Mouse (Mus musculus): ENCODE measurements at regions not wholly inside any gene's neighbourhood (a gene's known extent, or its start where the extent isn't known, plus 50 kb on each side); places are given as distances from the start of the nearest gene placed in this dataset.

- Histone ChIP-seq H3K4me3 (ENCODE audit: control insufficient read depth in 1 of 2, insufficient read depth in 1 of 2, low read depth in 2 of 2, low read length in 2 of 2) (no peak overlapping the region), H3K27me3 (ENCODE audit: control insufficient read depth in 1 of 2, insufficient read depth in 2 of 2, low read length in 2 of 2) (no peaks in the 10 kb centered on the region), H3K4me1 (ENCODE audit: control insufficient read depth in 1 of 2, insufficient read depth in 2 of 2, low read length in 2 of 2) (no peaks in the 10 kb centered on the region), H3K27ac (ENCODE audit: control insufficient read depth, low read depth, low read length) (no peak overlapping the region), H3K36me3 (ENCODE audit: control insufficient read depth in 1 of 2, insufficient read depth in 2 of 2, low read length in 2 of 2) (no peaks in the 10 kb centered on the region), H3K9me3 (replicated peaks; ENCODE audit: insufficient read depth, low read length) (no peaks in the 10 kb centered on the region), H3K79me2 (ENCODE audit: control insufficient read depth, insufficient read depth, low read length, poor library complexity) (no peaks in the 10 kb centered on the region), H3K9ac (ENCODE audit: control insufficient read depth, low read depth, low read length, poor library complexity, severe bottlenecking) (no peak overlapping the region)
- no peak for DNase-seq (ENCODE audit: low read depth, low spot score)
- TF ChIP-seq ZC3H11A (IDR thresholded peaks at IDR 0.05; ENCODE audit: low read depth, low read length) (no peak), ETS1 (IDR thresholded peaks at IDR 0.05; ENCODE audit: low read depth, low read length) (no peak), ZMIZ1 (IDR thresholded peaks at IDR 0.05; ENCODE audit: low read depth, low read length) (no peak), EP300 (IDR thresholded peaks at IDR 0.05; ENCODE audit: low read depth in 1 of 2, low read length in 2 of 2) (no peak), JUND (IDR thresholded peaks at IDR 0.05; ENCODE audit: low read depth, low read length) (no peak), ZKSCAN1 (IDR thresholded peaks at IDR 0.05; ENCODE audit: low read depth, low read length) (no peak), USF1 (IDR thresholded peaks at IDR 0.05; ENCODE audit: low read depth, low read length) (no peak), SIN3A (IDR thresholded peaks at IDR 0.05; ENCODE audit: low read length) (no peak), RAD21 (IDR thresholded peaks at IDR 0.05; ENCODE audit: low read depth, low read length) (no peak), KAT2A (conservative IDR thresholded peaks at IDR 0.05; ENCODE audit: low read depth, low read length) (no peak), CHD1 (IDR thresholded peaks at IDR 0.05; ENCODE audit: low read depth, low read length) (no peak), ELF1 (IDR thresholded peaks at IDR 0.05; ENCODE audit: low read depth, low read length) (no peak), E2F4 (IDR thresholded peaks at IDR 0.05; ENCODE audit: borderline replicate concordance, low read depth, low read length) (no peak), POLR2AphosphoS2 (IDR thresholded peaks at IDR 0.05; ENCODE audit: low read length) (no peak)
Measured at GRCm38 (mm10) chr3:12635857-12636256, 1844.6 kb upstream of the Slc7a12 start.

- Histone ChIP-seq H3K9me3 (replicated peaks; ENCODE audit: insufficient read depth, low read length) (no peaks in the 10 kb centered on the region), H3K4me3 (ENCODE audit: control insufficient read depth in 1 of 2, insufficient read depth in 1 of 2, low read depth in 2 of 2, low read length in 2 of 2) (peak overlapping the region; percentile 50 to 69)
- TF ChIP-seq SIN3A (IDR thresholded peaks at IDR 0.05; ENCODE audit: low read length) (no peak), ZNF384 (IDR thresholded peaks at IDR 0.05; ENCODE audit: low read depth, low read length) (no peak), CHD1 (IDR thresholded peaks at IDR 0.05; ENCODE audit: low read depth, low read length) (no peak), POLR2AphosphoS2 (IDR thresholded peaks at IDR 0.05; ENCODE audit: low read length) (no peak), BHLHE40 (IDR thresholded peaks at IDR 0.05; ENCODE audit: borderline replicate concordance, low read depth, low read length) (no peak), ETS1 (IDR thresholded peaks at IDR 0.05; ENCODE audit: low read depth, low read length) (peak; percentile 71), HCFC1 (IDR thresholded peaks at IDR 0.05; ENCODE audit: low read depth, low read length) (no peak), RAD21 (IDR thresholded peaks at IDR 0.05; ENCODE audit: low read depth, low read length) (no peak), POLR2A (IDR thresholded peaks at IDR 0.05; ENCODE audit: control insufficient read depth in 1 of 2, insufficient read depth in 1 of 2, low read depth in 1 of 2, low read length in 2 of 2, poor library complexity in 1 of 2) (no peak), UBTF (IDR thresholded peaks at IDR 0.05; ENCODE audit: borderline replicate concordance, insufficient read depth, low read depth, low read length) (no peak), RCOR1 (IDR thresholded peaks at IDR 0.05; ENCODE audit: low read depth, low read length) (no peak), MAX (IDR thresholded peaks at IDR 0.05; ENCODE audit: low read length) (no peak), MAZ (IDR thresholded peaks at IDR 0.05; ENCODE audit: low read depth, low read length) (no peak), USF2 (IDR thresholded peaks at IDR 0.05; ENCODE audit: borderline replicate concordance in 1 of 2, insufficient read depth in 1 of 2, low read depth in 1 of 2, low read length in 2 of 2) (no peak), POLR2AphosphoS5 (IDR thresholded peaks at IDR 0.05; ENCODE audit: borderline replicate concordance, low read depth, low read length) (no peak), E2F4 (IDR thresholded peaks at IDR 0.05; ENCODE audit: borderline replicate concordance, low read depth, low read length) (no peak), CTCF (IDR thresholded peaks at IDR 0.05 in 2 of 3, conservative IDR thresholded peaks at IDR 0.05 in 1 of 3; ENCODE audit: control insufficient read depth in 1 of 3, insufficient read depth in 1 of 3, low read depth in 2 of 3, low read length in 3 of 3, poor library complexity in 1 of 3, severe bottlenecking in 1 of 3) (no peak), ZC3H11A (IDR thresholded peaks at IDR 0.05; ENCODE audit: low read depth, low read length) (no peak), JUND (IDR thresholded peaks at IDR 0.05; ENCODE audit: low read depth, low read length) (no peak), MEF2A (IDR thresholded peaks at IDR 0.05; ENCODE audit: extremely low read depth, insufficient replicate concordance, low read depth, low read length, poor library complexity, severe bottlenecking) (no peak), GATA1 (IDR thresholded peaks at IDR 0.05; ENCODE audit: low read depth, low read length) (peak; percentile 53; the same call in 1 of the 2 replicates), KAT2A (conservative IDR thresholded peaks at IDR 0.05; ENCODE audit: low read depth, low read length) (no peak), MXI1 (IDR thresholded peaks at IDR 0.05; ENCODE audit: low read depth, low read length) (no peak), USF1 (IDR thresholded peaks at IDR 0.05; ENCODE audit: low read depth, low read length) (no peak), EP300 (IDR thresholded peaks at IDR 0.05; ENCODE audit: low read depth in 1 of 2, low read length in 2 of 2) (peak in 1 of 2 experiments; percentile 73; a peak in 2 of 4 replicates), TCF12 (IDR thresholded peaks at IDR 0.05; ENCODE audit: low read depth, low read length) (0 out of 2 replicates have a peak, but pooled peaks have one; percentile 43)
Measured at GRCm38 (mm10) chr3:12663473-12663872, 1817.0 kb upstream of the Slc7a12 start.

More at GRCm38 (mm10) chr3:12663473-12663872, 1817.0 kb upstream of the Slc7a12 start:
- Histone ChIP-seq H3K9ac (ENCODE audit: control insufficient read depth, low read depth, low read length, poor library complexity, severe bottlenecking) (peak overlapping the region; percentile 65), H3K79me2 (ENCODE audit: control insufficient read depth, insufficient read depth, low read length, poor library complexity) (no peaks in the 10 kb centered on the region), H3K36me3 (ENCODE audit: control insufficient read depth in 1 of 2, insufficient read depth in 2 of 2, low read length in 2 of 2) (peaks cover 0 to 4% of the 10 kb centered on the region in 2 experiments; a peak in 2 of 4 replicates), H3K27me3 (ENCODE audit: control insufficient read depth in 1 of 2, insufficient read depth in 2 of 2, low read length in 2 of 2) (no peaks in the 10 kb centered on the region), H3K27ac (ENCODE audit: control insufficient read depth, low read depth, low read length) (peak overlapping the region; percentile 88), H3K4me1 (ENCODE audit: control insufficient read depth in 1 of 2, insufficient read depth in 2 of 2, low read length in 2 of 2) (peaks cover 0 to 4% of the 10 kb centered on the region in 2 experiments; a peak in 2 of 4 replicates)
- peak; percentile 86 for DNase-seq (ENCODE audit: low read depth, low spot score)

Data from MEL (cell line).